Mouse (Mus musculus) CH12.LX (cell line): ENCODE measurements around the gene Itih5. TPM values are rescaled to one million over a fixed set of nuclear protein-coding genes. Genes with fewer than 3 reads are reported as not detected.

Source experiments
- DNase-seq: peaks from one replicate; pipeline ENCODE4 v3.0.0-alpha.2; 2013; ENCODE audit errors: extremely low read depth
- H3K27ac ChIP-seq: 2 replicates; pipeline ENCODE4 v1.5.1; 2012; ENCODE audit warnings: low read depth, mild to moderate bottlenecking, control low read depth, moderate library complexity; ENCODE audit not compliant: insufficient read depth
- H3K27me3 ChIP-seq: replicated peaks from 2 replicates; pipeline ENCODE3; 2012; ENCODE audit warnings: inconsistent platforms
- H3K36me3 ChIP-seq, 2 experiments: replicated peaks in 1 of 2; 2 replicates each; pipeline versions ENCODE3 to v1.6.1; 2012; ENCODE audit warnings: inconsistent platforms in 1 of 2, low read length in 1 of 2, mild to moderate bottlenecking in 1 of 2, mixed read lengths in 1 of 2, moderate library complexity in 1 of 2; ENCODE audit not compliant: control insufficient read depth in 1 of 2, insufficient read depth in 1 of 2
- H3K4me1 ChIP-seq, 2 experiments: 2 replicates each; pipeline ENCODE4 v1.6.1; 2012; ENCODE audit warnings: inconsistent platforms in 1 of 2, moderate library complexity in 1 of 2; ENCODE audit not compliant: insufficient read depth in 2 of 2, control insufficient read depth in 1 of 2
- H3K4me2 ChIP-seq: 2 replicates; pipeline ENCODE4 v1.6.1; 2012; ENCODE audit warnings: low read depth, mild to moderate bottlenecking, control low read depth; ENCODE audit not compliant: poor library complexity, insufficient read depth, severe bottlenecking
- H3K4me3 ChIP-seq, 3 experiments: fragments of 150-350 bp in 1 of 3; sonication (generic) in 1 of 3; replicated peaks in 1 of 3; 2 replicates each; pipeline versions ENCODE3 to v1.5.1; 2011 to 2012; ENCODE audit warnings: low read depth in 2 of 3, low read length in 2 of 3, mild to moderate bottlenecking in 2 of 3, moderate library complexity in 2 of 3, control low read depth in 1 of 3, improper control_type of control experiment in 1 of 3, inconsistent platforms in 1 of 3, mixed read lengths in 1 of 3; ENCODE audit not compliant: poor library complexity in 1 of 3
- H3K79me2 ChIP-seq: replicated peaks from 2 replicates; pipeline ENCODE4 v1.6.1; 2012; ENCODE audit warnings: mild to moderate bottlenecking, moderate library complexity; ENCODE audit not compliant: control insufficient read depth, poor library complexity, insufficient read depth, severe bottlenecking; ENCODE audit errors: extremely low read depth
- H3K9ac ChIP-seq: 2 replicates; pipeline ENCODE4 v1.6.1; 2012; ENCODE audit warnings: low read depth, mild to moderate bottlenecking, control low read depth, moderate library complexity; ENCODE audit not compliant: insufficient read depth
- H3K9me3 ChIP-seq: replicated peaks from 2 replicates; pipeline ENCODE3; 2012; ENCODE audit warnings: low read length, inconsistent platforms, mixed read lengths
- BHLHE40 ChIP-seq: IDR thresholded peaks from 2 replicates; pipeline ENCODE4 v1.6.1; 2011; ENCODE audit warnings: mild to moderate bottlenecking, low read depth, low read length, improper control_type of control experiment
- EP300 ChIP-seq: IDR thresholded peaks from 2 replicates; pipeline ENCODE4 v1.6.1; 2011; ENCODE audit warnings: low read length, improper control_type of control experiment
- ETS1 ChIP-seq: conservative IDR thresholded peaks from 2 replicates; pipeline ENCODE4 v1.6.1; 2012; ENCODE audit warnings: low read depth, mild to moderate bottlenecking, inconsistent platforms, low read length, improper control_type of control experiment, moderate library complexity
- GABPA ChIP-seq: IDR thresholded peaks from 2 replicates; pipeline ENCODE4 v1.6.1; 2012; ENCODE audit warnings: low read depth, low read length, improper control_type of control experiment, inconsistent platforms; ENCODE audit not compliant: insufficient replicate concordance
- HCFC1 ChIP-seq: IDR thresholded peaks from 2 replicates; pipeline ENCODE4 v1.6.1; 2012; ENCODE audit warnings: low read depth, mild to moderate bottlenecking, inconsistent platforms, low read length, improper control_type of control experiment
- IRF4 ChIP-seq: IDR thresholded peaks from 2 replicates; pipeline ENCODE4 v1.6.1; 2014; ENCODE audit warnings: low read depth, mild to moderate bottlenecking, inconsistent platforms, low read length, improper control_type of control experiment
- KAT2A ChIP-seq: IDR thresholded peaks from 2 replicates; pipeline ENCODE4 v1.6.1; 2012; ENCODE audit warnings: low read length, improper control_type of control experiment, inconsistent platforms; ENCODE audit not compliant: insufficient replicate concordance
- MAX ChIP-seq: IDR thresholded peaks from 2 replicates; pipeline ENCODE4 v1.6.1; 2011; ENCODE audit warnings: low read length, improper control_type of control experiment
- NELFE ChIP-seq: IDR thresholded peaks from 2 replicates; pipeline ENCODE4 v1.6.1; 2011; ENCODE audit warnings: low read depth, low read length, improper control_type of control experiment
- NRF1 ChIP-seq: IDR thresholded peaks from 2 replicates; pipeline ENCODE4 v1.6.1; 2014; ENCODE audit warnings: low read depth, mild to moderate bottlenecking, inconsistent platforms, low read length, improper control_type of control experiment, moderate library complexity
- PAX5 ChIP-seq: IDR thresholded peaks from 2 replicates; pipeline ENCODE4 v1.6.1; 2012; ENCODE audit warnings: low read length, inconsistent platforms, mixed read lengths
- RAD21 ChIP-seq: IDR thresholded peaks from 2 replicates; pipeline ENCODE4 v1.6.1; 2011; ENCODE audit warnings: low read depth, mild to moderate bottlenecking, low read length, improper control_type of control experiment, moderate library complexity
- SMC3 ChIP-seq: IDR thresholded peaks from 2 replicates; pipeline ENCODE4 v1.6.1; 2011; ENCODE audit warnings: low read depth, low read length, improper control_type of control experiment
- TCF12 ChIP-seq: IDR thresholded peaks from 2 replicates; pipeline ENCODE4 v1.6.1; 2014; ENCODE audit warnings: low read depth, mild to moderate bottlenecking, inconsistent platforms, low read length, improper control_type of control experiment
- UBTF ChIP-seq: IDR thresholded peaks from 2 replicates; pipeline ENCODE4 v1.6.1; 2012; ENCODE audit warnings: low read depth, mild to moderate bottlenecking, inconsistent platforms, low read length, improper control_type of control experiment, moderate library complexity
- ZNF384 ChIP-seq: IDR thresholded peaks from 2 replicates; pipeline ENCODE4 v1.6.1; 2012; ENCODE audit warnings: low read depth, low read length, improper control_type of control experiment, inconsistent platforms
- dilution Hi-C: fragments of 300-500 bp; cut with MboI; formaldehyde crosslinking; loops from 2 replicates; pipeline ENCODE4 v1.14.3; 2020; ENCODE audit warnings: low sequenced_read_pairs; ENCODE audit not compliant: extremely low pct_unique_long_range_greater_than_20kb, extremely low pct_ligation_motif_present
- in situ Hi-C: fragments of 300-500 bp; cut with MboI; formaldehyde crosslinking; loops from 3 replicates; pipeline ENCODE4 v1.14.3; 2019; ENCODE audit warnings: low sequenced_read_pairs, low pct_ligation_motif_present, low pct_unique_long_range_greater_than_20kb, mixed read lengths
- polyA plus RNA-seq: library from polyadenylated mRNA; unstranded; fragments of >175 nt; gene quantifications from 2 replicates; pipeline ENCODE4 v1.2.1, GENCODE M21; 2012; ENCODE audit warnings: low read depth; ENCODE audit not compliant: insufficient read length
- total RNA-seq, 2 experiments: library from RNA; depleted of rRNA; stranded (reverse); fragments of 300-350 nt in 1 of 2; fragments of >200 nt in 1 of 2; gene quantifications; 2 replicates each; pipeline ENCODE4 v1.2.3; 2012 to 2014

Gene Itih5
- total and polyA plus RNA-seq, 3 experiments, result 0.08 to 0.30 (median 0.11) TPM

GRCm38 (mm10) chr2:10133941-10134340, 19.4 kb upstream of the Itih5 start:
- Histone ChIP-seq H3K4me2 (no peak overlapping the region), H3K4me1 (no peaks in the 10 kb centered on the region), H3K9me3 (no peaks in the 10 kb centered on the region), H3K9ac (no peak overlapping the region), H3K79me2 (no peaks in the 10 kb centered on the region), H3K4me3 (no peak overlapping the region), H3K36me3 (no peaks in the 10 kb centered on the region), H3K27ac (no peak overlapping the region), H3K27me3 (no peaks in the 10 kb centered on the region)
- no peak for DNase-seq
- TF ChIP-seq UBTF (no peak), MAX (no peak), ZNF384 (no peak), GABPA (no peak), BHLHE40 (no peak), EP300 (no peak), RAD21 (no peak), PAX5 (no peak), TCF12 (no peak), NELFE (no peak), NRF1 (no peak), ETS1 (no peak), IRF4 (no peak), HCFC1 (no peak), SMC3 (no peak), KAT2A (no peak)
- in situ Hi-C loops, result no loop called here
- dilution Hi-C loops, result no loop called here

GRCm38 (mm10) chr2:10137320-10137719, 16.1 kb upstream of the Itih5 start:
- TF ChIP-seq ZNF384 (no peak), TCF12 (no peak), EP300 (no peak)
- Histone ChIP-seq H3K9me3 (peaks cover 3% of the 10 kb centered on the region), H3K4me3 (no peak overlapping the region), H3K9ac (no peak overlapping the region), H3K4me1 (peaks cover under 1 to 1% of the 10 kb centered on the region in 2 experiments), H3K79me2 (no peaks in the 10 kb centered on the region), H3K4me2 (no peak overlapping the region), H3K27ac (no peak overlapping the region), H3K27me3 (no peaks in the 10 kb centered on the region), H3K36me3 (no peaks in the 10 kb centered on the region)
- no peak for DNase-seq
- in situ Hi-C loops, result no loop called here
- dilution Hi-C loops, result no loop called here
